Mouse (Mus musculus): ENCODE results near the gene Tktl1. TPM values are rescaled to one million over a fixed set of nuclear protein-coding genes. Genes with fewer than 3 reads are reported as not detected.

The Tktl1 gene
- polyA plus RNA-seq, 1 experiment from 2014 or later: not detected

- DNase-seq (ENCODE audit: extremely low spot score, low spot score): peak; percentile 65
- Histone ChIP-seq H3K36me3 (replicated peaks) (peaks cover 35% of the 10 kb centered on the region), H3K27ac (peak overlapping the region; percentile 93), H3K4me3 (peak overlapping the region; percentile 65), H3K9me3 (no peaks in the 10 kb centered on the region), H3K27me3 (ENCODE audit: poor library complexity, severe bottlenecking) (0 out of 2 replicates have a peak, but pooled peaks cover 5% of the 10 kb centered on the region), H3K4me1 (peaks cover 27% of the 10 kb centered on the region)
- WGBS: 15% methylated on average over 20 of the region's 21 CpGs
Observed at GRCm38 (mm10) chrX:74245687-74246086, 68.6 kb downstream of the Tktl1 start.

- 15% methylated on average over 38 of the region's 38 CpGs for WGBS
- peak; percentile 80 for DNase-seq (ENCODE audit: extremely low spot score, low spot score)
- Histone ChIP-seq H3K4me3 (peak overlapping the region; percentile 65), H3K27ac (peak overlapping the region; percentile 93), H3K36me3 (replicated peaks) (peaks cover 29% of the 10 kb centered on the region), H3K27me3 (ENCODE audit: poor library complexity, severe bottlenecking) (0 out of 2 replicates have a peak, but pooled peaks cover 11% of the 10 kb centered on the region), H3K4me1 (peaks cover 27% of the 10 kb centered on the region), H3K9me3 (no peaks in the 10 kb centered on the region)
Observed at GRCm38 (mm10) chrX:74246213-74246681, 69.2 kb downstream of the Tktl1 start.

- Histone ChIP-seq H3K9me3 (no peaks in the 10 kb centered on the region), H3K36me3 (replicated peaks) (peaks cover 25% of the 10 kb centered on the region), H3K27me3 (ENCODE audit: poor library complexity, severe bottlenecking) (0 out of 2 replicates have a peak, but pooled peaks cover 11% of the 10 kb centered on the region), H3K4me1 (peaks cover 27% of the 10 kb centered on the region), H3K4me3 (peak overlapping the region; percentile 65), H3K27ac (peak overlapping the region; percentile 93)
- 19% methylated on average over 14 of the region's 15 CpGs for WGBS
- no peak for DNase-seq (ENCODE audit: extremely low spot score, low spot score)
Observed at GRCm38 (mm10) chrX:74246693-74247092, 69.6 kb downstream of the Tktl1 start.

- H3K27me3 ChIP-seq (ENCODE audit: poor library complexity, severe bottlenecking): 0 out of 2 replicates have a peak, but pooled peaks cover 11% of the 10 kb centered on the region
- peak; percentile 53 for DNase-seq (ENCODE audit: extremely low spot score, low spot score)
- WGBS: 11% methylated on average over 3 of the region's 3 CpGs
- no peak overlapping the region for H3K27ac ChIP-seq
- H3K4me1 ChIP-seq: peaks cover 23% of the 10 kb centered on the region
- H3K9me3 ChIP-seq: no peaks in the 10 kb centered on the region
- H3K4me3 ChIP-seq: peak overlapping the region; percentile 58; the same call in 1 of the 2 replicates
- H3K36me3 ChIP-seq (replicated peaks): peaks cover 5% of the 10 kb centered on the region
Observed at GRCm38 (mm10) chrX:74248651-74249050, 71.6 kb downstream of the Tktl1 start.

DNA sequence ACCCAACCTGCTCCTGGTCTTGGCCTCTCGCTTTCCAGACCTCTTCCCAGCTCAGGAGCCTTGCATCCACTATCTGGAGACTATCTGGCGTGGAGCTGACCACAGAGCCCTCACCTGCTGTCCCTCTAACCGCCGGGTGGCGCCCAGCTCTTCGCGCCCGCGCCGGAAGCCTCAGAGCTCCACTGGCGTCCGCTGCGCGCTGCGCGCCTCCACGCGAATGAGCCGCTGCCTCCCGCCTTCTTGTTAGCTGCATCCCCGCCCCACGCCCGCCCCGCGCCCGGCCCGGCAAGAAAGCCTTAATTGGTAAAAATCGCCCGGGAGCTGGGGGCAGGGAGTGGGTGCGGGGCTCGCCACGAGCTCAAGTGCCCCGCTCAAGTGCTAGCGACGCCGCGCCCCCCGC lies 72.6 kb downstream of the Tktl1 start, which contains the start of gene Flna:
Flna (minus strand) TSS at position 206 of the 400 bp plus-strand sequence.
- peaks cover 13% of the 10 kb centered on the region for H3K4me1 ChIP-seq
- H3K4me3 ChIP-seq: peak within 1 kb of the TSS; percentile 58
- peak; percentile 44 for DNase-seq (ENCODE audit: extremely low spot score, low spot score)
- peak within 1 kb of the TSS; percentile 88 for H3K27ac ChIP-seq
- WGBS: 18% methylated on average over 38 of the region's 38 CpGs
- 0 out of 2 replicates have a peak, but pooled peaks cover 11% of the 10 kb centered on the region for H3K27me3 ChIP-seq (ENCODE audit: poor library complexity, severe bottlenecking)
- H3K9me3 ChIP-seq: no peaks in the 10 kb centered on the region
- H3K36me3 ChIP-seq (replicated peaks): no peaks in the 10 kb centered on the region

GRCm38 (mm10) chrX:74254153-74254887 lies 77.3 kb downstream of the Tktl1 start, which contains the start of gene Emd:
Gene Emd, plus strand, starts transcription at chrX:74254687.
- WGBS: 26% methylated on average over 39 of the region's 39 CpGs
- peak within 1 kb of the TSS; percentile 70 for H3K4me3 ChIP-seq
- H3K36me3 ChIP-seq (replicated peaks): peaks cover 27% of the 10 kb centered on the region
- peak; percentile 86 for DNase-seq (ENCODE audit: extremely low spot score, low spot score)
- no peaks in the 10 kb centered on the region for H3K9me3 ChIP-seq
- peak within 1 kb of the TSS; percentile 92 for H3K27ac ChIP-seq
- 0 out of 2 replicates have a peak, but pooled peaks cover 11% of the 10 kb centered on the region for H3K27me3 ChIP-seq (ENCODE audit: poor library complexity, severe bottlenecking)
- peaks cover 13% of the 10 kb centered on the region for H3K4me1 ChIP-seq

DNA sequence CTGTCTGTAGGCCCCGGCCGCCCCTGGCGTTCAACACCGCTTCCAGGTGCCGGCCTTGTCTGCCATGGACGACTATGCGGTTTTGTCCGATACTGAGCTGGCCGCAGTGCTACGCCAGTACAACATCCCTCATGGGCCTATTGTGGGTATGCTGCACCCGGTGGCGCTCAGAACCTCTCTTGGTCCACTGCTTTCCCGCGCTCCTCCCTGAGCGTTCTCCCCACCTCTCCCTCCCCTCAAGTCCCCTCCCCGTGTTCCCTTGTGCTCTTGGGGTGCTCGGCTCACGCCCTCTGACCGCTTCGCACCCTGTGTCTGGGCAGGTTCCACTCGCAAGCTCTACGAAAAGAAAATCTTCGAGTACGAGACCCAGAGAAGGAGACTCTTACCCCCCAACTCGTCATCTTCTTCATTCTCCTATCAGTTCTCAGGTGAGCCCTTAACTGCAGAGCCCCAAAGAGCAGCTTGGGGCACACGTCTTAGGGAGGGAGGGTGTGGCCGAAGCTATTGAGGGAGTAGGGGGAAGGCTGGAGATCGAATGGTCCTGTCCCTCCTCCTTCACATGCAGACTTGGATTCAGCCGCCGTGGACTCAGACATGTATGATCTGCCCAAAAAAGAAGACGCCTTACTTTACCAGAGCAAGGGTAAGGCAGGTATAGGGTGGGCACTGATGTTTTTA lies 78.0 kb downstream of the Tktl1 start:
- 22% methylated on average over 31 of the region's 31 CpGs for WGBS
- H3K27me3 ChIP-seq (ENCODE audit: poor library complexity, severe bottlenecking): 0 out of 2 replicates have a peak, but pooled peaks cover 11% of the 10 kb centered on the region
- H3K4me1 ChIP-seq: peaks cover 7% of the 10 kb centered on the region
- peak overlapping the region; percentile 92 for H3K27ac ChIP-seq
- H3K9me3 ChIP-seq: no peaks in the 10 kb centered on the region
- H3K4me3 ChIP-seq: peak overlapping the region; percentile 70
- H3K36me3 ChIP-seq (replicated peaks): peaks cover 30% of the 10 kb centered on the region
- no peak for DNase-seq (ENCODE audit: extremely low spot score, low spot score)

- no peaks in the 10 kb centered on the region for H3K9me3 ChIP-seq
- H3K27ac ChIP-seq: no peak overlapping the region
- WGBS: 92% methylated on average over 3 of the region's 3 CpGs
- no peak for DNase-seq (ENCODE audit: extremely low spot score, low spot score)
- no peaks in the 10 kb centered on the region for H3K27me3 ChIP-seq (ENCODE audit: poor library complexity, severe bottlenecking)
- H3K4me1 ChIP-seq: peaks cover 6% of the 10 kb centered on the region
- H3K4me3 ChIP-seq: no peak overlapping the region
- peaks cover 36% of the 10 kb centered on the region for H3K36me3 ChIP-seq (replicated peaks)
Observed at GRCm38 (mm10) chrX:74257746-74258145, 80.7 kb downstream of the Tktl1 start.

Other genes with a start within 250 kb of the Tktl1 start
- 17.3 and 18.7 TPM in 2 replicates for gene Renbp, start 246.4 kb upstream of the Tktl1 start, polyA plus RNA-seq (2016; fragmentation: Nextera tagmentation; extraction: Ambion mirVana)
- 83.4 and 89.9 TPM in 2 replicates for gene Hcfc1, start 210.9 kb upstream of the Tktl1 start, polyA plus RNA-seq (2016; fragmentation: Nextera tagmentation; extraction: Ambion mirVana)
- gene Irak1, start 153.3 kb upstream of the Tktl1 start, polyA plus RNA-seq (2016; fragmentation: Nextera tagmentation; extraction: Ambion mirVana): 56.6 and 63.3 TPM in 2 replicates
- not detected in 2 replicates for gene Opn1mw, start 49.8 kb upstream of the Tktl1 start, polyA plus RNA-seq (2016; fragmentation: Nextera tagmentation; extraction: Ambion mirVana)
- gene Mecp2, start 41.9 kb upstream of the Tktl1 start, polyA plus RNA-seq (2016; fragmentation: Nextera tagmentation; extraction: Ambion mirVana): 13.7 and 14.4 TPM in 2 replicates
- not detected in 2 replicates for gene Tex28, start 9.4 kb upstream of the Tktl1 start, polyA plus RNA-seq (2016; fragmentation: Nextera tagmentation; extraction: Ambion mirVana)
- gene Flna, start 72.6 kb downstream of the Tktl1 start, polyA plus RNA-seq (2016; fragmentation: Nextera tagmentation; extraction: Ambion mirVana): 265 and 269 TPM in 2 replicates
- 22.2 and 25.7 TPM in 2 replicates for gene Emd, start 77.4 kb downstream of the Tktl1 start, polyA plus RNA-seq (2016; fragmentation: Nextera tagmentation; extraction: Ambion mirVana)
- 800 and 812 TPM in 2 replicates for gene Rpl10, start 93.6 kb downstream of the Tktl1 start, polyA plus RNA-seq (2016; fragmentation: Nextera tagmentation; extraction: Ambion mirVana)
- gene Taz, start 104.7 kb downstream of the Tktl1 start, polyA plus RNA-seq (2016; fragmentation: Nextera tagmentation; extraction: Ambion mirVana): 66.3 and 75.8 TPM in 2 replicates
- 4.5 and 5.1 TPM in 2 replicates for gene Dnase1l1, start 105.1 kb downstream of the Tktl1 start, polyA plus RNA-seq (2016; fragmentation: Nextera tagmentation; extraction: Ambion mirVana)
- 82.6 and 84.6 TPM in 2 replicates for gene Atp6ap1, start 119.8 kb downstream of the Tktl1 start, polyA plus RNA-seq (2016; fragmentation: Nextera tagmentation; extraction: Ambion mirVana)
- 239 and 242 TPM in 2 replicates for gene Gdi1, start 127.7 kb downstream of the Tktl1 start, polyA plus RNA-seq (2016; fragmentation: Nextera tagmentation; extraction: Ambion mirVana)
- 63.4 and 67.3 TPM in 2 replicates for gene Fam50a, start 135.8 kb downstream of the Tktl1 start, polyA plus RNA-seq (2016; fragmentation: Nextera tagmentation; extraction: Ambion mirVana)
- gene Plxna3, start 151.8 kb downstream of the Tktl1 start, polyA plus RNA-seq (2016; fragmentation: Nextera tagmentation; extraction: Ambion mirVana): 16.1 and 20.3 TPM in 2 replicates
- 120 and 125 TPM in 2 replicates for gene Lage3, start 176.4 kb downstream of the Tktl1 start, polyA plus RNA-seq (2016; fragmentation: Nextera tagmentation; extraction: Ambion mirVana)
- 64.3 and 67.3 TPM in 2 replicates for gene Ubl4a, start 196.0 kb downstream of the Tktl1 start, polyA plus RNA-seq (2016; fragmentation: Nextera tagmentation; extraction: Ambion mirVana)
- 10.6 and 12.5 TPM in 2 replicates for gene Slc10a3, start 196.1 kb downstream of the Tktl1 start, polyA plus RNA-seq (2016; fragmentation: Nextera tagmentation; extraction: Ambion mirVana)
- 22.8 and 23.7 TPM in 2 replicates for gene Fam3a, start 216.0 kb downstream of the Tktl1 start, polyA plus RNA-seq (2016; fragmentation: Nextera tagmentation; extraction: Ambion mirVana)
- 18.9 and 20.9 TPM in 2 replicates for gene Ikbkg, start 216.0 kb downstream of the Tktl1 start, polyA plus RNA-seq (2016; fragmentation: Nextera tagmentation; extraction: Ambion mirVana)

All from forebrain, embryonic 10.5 days (tissue).